Mouse (Mus musculus): ENCODE measurements around the gene Klf1.

Klf1 gene

DNA sequence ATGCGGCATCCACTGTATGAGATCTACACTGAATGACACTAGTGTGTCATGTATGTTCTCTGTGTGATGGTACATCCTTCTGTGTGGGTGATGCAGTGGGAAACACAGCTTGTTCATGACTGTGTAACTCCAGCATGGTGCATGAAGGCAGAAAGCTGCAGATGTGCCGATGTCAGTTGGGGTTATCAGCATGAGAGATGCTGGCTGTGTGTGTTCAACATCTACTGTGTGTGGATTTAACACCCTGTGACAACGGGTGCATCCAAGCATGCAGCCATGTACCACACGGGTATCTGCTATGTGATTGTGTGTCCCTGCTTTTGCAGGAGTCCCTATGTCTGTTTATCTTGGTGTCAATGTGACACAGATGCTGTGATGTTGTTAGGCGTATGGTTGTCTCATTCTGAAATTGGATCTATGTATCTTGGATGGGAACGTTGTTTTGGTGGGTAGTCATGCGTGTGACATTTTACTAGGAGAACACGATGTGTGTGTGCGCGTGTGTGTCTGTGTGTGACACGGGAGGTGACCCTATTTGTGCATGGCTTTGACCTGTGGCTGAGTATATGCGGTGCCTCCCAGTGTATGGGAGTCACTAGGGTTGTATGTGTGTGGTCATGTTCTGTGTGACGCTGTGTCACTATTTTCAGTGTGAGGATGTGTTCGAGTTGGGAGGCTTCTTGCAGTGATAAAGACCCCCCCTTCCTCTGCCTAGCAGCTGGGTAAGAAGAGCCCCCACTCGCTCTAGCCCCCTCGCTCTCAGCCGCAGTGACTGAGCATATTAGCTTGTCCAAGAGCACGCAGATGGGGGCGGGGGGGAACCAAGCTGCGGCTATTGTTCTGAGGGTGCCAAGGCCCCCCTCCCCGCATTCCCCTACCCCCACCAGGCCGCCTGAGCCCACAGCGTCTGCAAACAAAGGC, 34.6 kb downstream of the Klf1 start:
- DNase-seq = no peak

DNA sequence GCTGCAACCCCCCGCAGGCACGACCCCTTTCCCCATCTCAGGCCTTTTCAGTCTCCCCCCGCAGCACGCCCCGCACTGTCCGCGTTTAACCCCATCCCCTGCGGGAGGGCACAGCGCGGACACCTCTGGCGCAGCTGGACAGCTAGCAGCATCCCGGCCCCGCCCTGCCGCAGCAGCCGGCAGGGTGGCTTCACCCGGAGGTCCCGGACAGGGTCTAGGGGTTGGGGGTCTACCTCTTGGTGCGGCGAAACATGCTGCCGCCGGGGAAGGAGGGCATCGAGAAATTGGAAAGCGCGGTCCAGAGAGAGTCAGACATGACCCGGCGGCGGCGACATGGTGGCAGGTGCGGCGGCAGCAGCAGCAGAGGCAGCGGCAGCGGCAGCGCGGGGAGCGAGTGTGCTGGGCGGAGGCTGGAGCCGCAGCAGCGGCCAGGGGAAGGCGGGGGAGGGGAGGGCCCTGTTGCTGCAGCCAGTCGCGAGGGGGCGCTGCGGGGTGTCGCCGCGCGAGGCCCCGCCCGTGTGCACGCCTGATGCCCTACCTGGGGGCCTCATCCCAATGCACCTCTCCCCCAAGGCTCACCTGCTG, 35.3 kb downstream of the Klf1 start, which contains the start of gene Mast1:
TSS of gene Mast1 (minus strand) at position 398 of the 585 bp plus-strand sequence.
- peak; percentile 84 for DNase-seq

DNA sequence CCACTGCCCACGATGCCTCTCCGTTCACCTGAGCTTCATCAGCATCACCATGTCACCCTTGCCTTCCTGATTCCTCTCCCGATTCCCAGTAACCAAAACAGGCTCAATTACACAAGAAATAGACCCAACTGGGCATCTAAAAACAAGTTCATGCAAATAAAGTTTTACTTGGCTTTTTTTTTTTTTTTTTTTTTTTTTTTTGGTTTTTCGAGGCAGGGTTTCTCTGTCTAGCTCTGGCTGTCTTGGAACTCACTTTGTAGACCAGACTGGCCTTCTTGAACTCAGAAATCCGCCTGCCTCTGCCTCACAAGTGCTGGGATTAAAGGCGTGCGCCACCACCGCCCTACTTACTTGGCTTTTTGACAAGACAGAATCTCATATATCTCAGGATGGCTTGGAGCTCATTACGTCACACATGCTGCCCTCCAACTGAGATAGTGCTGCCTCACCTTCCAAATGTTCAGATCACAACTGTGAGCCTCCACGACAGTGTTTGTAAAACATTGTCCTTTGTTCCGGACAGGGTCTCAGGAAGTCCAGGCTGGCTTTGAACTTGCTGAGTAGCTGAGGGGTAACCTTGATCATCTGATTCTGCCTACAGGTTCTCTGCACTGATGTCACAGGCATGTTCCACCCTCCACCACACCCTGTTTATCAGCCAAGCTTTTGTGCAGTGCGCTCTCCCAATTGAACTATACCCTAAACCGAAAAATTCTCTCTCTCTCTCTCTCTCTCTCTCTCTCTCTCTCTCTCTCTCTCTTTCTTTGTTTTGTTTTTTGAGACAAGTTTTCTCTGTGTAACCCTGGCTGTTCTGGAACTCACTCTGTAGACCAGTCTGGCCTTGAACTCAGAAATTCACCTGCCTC, 36.1 kb downstream of the Klf1 start:
- DNase-seq = no peak

DNA sequence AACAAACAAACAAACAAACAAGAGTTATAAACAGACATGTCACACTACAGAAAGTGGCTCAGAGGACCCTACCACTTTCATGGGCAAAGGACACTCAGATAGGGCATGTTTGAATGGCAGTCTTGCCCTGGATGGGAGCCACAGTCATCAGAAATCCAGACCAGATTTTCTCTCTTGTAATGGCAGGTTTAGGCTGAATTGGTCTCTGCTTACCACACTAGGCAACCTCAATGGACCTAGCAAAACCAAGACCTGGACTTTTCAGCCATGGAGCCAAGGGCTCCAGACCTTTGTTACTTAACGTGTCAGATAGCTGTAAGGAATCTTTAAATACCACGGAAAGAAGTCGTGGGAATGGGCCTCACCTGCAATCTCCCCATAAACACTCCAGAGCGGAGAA, 42.0 kb downstream of the Klf1 start:
- DNase-seq = no peak

DNA sequence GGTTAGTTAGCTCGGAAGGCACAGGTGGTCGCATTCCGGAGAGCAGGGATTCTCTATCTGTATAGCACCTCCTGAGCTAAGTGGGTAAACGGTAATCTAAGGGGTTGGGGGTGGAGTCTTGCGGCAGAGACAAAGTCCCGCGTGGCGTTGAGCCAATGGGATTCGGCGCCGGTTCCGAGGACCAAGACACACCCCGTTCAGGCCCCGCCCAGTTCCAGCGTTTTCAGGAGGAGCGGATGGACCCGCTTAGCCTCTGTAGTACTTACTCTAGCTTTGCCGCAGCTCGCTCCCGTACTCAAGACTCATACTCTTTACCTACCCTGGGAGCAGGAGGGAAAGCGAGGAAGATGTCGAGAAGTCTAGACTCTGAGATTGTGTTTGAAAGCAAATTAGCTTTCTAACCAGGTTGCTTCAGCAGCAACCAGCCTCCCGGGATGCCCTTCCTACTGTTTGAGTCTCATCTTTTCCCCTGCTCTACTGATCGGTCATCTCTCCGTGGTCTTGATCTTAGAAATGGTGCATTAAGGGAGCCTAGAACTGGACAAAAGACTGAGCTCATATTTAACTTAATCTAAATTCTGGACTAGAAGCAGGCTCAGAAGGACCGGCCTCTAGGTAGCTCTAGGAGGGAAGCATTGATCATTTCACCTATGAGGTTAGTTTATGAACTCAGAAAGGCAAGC, 42.9 kb downstream of the Klf1 start:
- DNase-seq = peak; percentile 87

DNA sequence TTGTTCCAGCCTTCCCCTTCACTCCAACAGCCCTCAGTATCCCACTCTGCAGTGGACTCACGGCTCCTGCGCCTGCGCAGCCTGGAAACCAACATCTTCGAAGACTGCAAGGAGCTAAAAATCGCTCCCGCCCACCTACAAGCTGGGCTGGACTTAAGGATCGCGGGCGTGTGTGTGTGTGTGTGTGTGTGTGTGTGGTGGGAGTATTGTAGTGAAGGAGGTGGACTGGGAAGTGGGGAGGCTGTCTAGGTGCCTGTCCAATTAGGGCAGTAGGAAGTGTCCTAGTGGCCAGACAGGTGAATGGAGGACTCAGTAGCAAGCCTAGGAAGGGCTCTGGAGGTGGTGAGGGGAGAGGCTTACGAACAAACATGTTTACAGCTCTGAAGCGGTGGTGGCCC, 43.5 kb downstream of the Klf1 start:
- DNase-seq = peak; percentile 76

DNA sequence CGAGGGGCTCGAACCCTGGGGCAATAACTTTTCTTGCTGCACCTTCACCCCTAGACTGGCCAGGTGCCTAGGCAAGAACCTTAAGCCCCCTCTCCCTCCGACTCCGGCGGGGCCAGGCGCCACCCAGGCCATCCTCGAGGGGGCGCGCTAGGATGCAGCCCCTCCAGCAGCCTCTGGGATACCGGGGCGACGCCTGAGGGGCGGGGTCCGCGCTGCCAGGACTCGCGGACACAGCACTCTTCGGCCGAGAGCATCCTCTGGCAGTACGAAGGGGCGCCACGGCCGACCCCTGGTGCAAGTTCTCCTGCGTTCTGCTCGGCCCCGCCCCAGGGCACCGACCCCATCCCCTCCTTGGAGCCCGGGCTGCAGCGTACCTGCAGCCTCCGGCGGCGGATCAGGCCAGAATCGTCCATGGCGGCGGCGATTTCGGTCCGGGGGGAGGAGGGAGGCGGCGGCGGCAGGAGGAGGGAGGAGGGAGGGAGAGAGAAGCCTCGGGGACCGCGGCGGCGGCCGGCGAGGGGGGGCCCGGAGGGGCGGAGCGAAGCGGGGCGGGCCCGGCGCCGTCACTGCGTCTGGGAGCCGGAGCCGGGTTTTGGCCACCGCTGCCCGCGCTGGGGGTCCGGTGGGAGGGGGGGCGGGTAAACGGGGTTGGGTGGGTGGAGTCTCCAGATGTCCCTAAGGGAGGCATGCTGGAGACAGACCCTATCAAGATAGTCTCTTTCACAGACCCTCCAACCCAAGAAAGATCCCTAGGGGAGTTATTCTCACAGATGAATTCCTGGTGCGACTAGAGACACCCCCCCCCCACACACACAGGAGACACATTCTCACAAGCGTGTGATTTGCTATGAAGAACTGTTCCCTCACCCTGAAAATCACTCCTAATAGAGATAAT, 44.2 kb downstream of the Klf1 start:
- peak; percentile 69 for DNase-seq

DNA sequence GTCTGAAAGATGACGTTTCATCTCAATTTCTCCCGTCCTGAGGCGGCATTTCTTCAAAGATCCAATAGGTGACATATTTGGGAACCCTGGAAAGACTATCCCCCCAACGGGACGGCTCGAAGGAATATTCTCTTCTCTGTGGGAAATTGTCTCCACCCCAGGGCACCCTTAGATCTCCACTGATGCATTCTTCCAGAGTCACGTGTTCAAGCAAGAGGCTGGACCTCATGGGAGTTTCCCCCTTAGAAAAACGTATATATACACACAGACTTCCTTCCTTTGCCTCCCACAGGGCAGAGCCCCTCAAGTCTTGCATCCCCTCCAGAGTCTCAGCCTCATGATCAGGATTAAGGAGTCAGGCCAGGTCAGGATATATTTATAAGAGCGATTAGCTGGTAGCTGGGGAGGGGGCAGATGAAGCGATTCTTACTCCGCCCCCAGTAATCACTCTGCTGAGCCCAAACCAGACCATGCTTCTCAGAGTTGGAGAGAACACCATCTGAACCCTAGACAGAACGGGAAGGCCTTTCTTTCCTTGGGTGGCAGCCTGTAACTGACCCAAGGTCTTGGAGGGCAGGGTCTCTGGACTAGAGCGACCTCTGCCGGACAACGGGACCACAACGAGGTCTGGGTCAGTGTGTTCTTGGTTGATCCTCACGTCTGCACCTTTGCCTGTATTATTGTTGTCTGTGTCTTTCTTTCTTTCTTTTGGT, 45.0 kb downstream of the Klf1 start, which contains the start of gene Rtbdn:
TSS of gene Rtbdn (plus strand) at position 464 of the 713 bp plus-strand sequence.
- no peak for DNase-seq

DNA sequence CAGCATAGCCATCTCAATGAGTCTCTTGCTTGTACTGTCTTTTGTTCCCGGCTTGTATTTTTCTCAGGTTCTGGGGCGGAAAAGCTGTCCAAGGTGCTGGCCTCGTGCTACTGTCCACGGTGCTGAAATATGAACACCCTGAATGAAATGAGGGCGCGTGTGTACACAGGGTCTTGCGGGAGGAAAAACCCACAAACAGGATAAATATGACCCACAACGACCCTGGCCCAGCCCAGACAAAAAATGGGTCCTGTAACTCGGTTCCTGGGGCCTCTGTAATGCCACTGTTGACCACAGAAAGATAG, 45.5 kb downstream of the Klf1 start:
- DNase-seq = no peak

DNA sequence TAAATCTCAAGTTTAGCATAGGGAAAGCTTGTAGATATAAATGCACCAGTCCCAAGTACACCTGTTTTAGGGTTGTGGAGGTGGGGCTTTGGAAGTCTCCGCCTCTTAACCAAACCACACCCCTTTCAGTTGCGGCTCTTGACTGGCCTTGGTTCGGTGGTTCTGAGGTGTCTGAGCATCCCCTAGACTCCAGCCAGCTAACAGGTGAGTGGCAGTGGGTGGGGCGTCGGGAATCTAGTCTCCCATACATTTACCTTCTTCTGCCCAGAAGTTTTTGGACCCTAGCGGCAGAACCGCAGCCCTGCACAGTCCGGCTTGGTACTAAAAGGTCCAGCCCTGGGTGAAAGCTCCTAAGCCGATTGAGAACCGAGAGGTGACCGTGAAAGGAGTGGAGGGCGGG, 48.0 kb downstream of the Klf1 start:
- DNase-seq = no peak

DNA sequence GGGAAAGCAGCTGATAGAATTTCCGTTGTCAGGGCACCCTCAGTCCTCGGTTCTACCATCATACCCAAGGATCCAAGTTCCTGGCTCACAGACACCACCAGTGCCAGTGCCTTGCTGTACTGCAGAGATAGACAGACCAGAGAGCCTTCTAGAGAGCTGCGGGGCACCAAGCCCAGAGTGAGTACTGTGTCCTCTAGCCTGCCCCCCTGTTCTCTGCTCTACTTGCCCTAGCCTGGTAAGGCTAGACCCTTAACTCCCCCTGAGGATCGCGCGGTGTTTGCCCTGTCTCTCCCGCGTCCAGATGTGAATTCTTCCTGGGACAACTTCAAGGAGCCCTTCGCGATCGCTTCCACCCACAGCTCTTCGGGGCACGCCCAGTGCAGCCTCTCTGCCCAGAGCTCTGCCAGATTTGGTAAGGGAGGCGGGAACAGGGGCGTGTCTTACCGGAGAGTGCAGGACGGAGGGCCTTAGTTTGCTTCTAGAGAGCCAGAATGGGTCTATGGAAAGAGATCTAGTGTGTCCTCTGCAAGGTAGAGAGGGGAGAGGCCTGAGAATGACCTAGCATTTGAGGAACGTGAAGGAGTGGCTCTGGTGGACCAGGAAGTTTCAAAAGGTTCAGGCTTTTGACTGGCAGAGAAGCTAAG, 51.0 kb downstream of the Klf1 start:
- no peak for DNase-seq
